Mouse (Mus musculus) CH12.LX (cell line): ENCODE data around the gene Lypd6b.

Experiments
- CTCF ChIP-seq, 2 experiments: IDR thresholded peaks in 1 of 2; conservative IDR thresholded peaks in 1 of 2; 2 replicates each; pipeline ENCODE4 v1.5.1; 2011 to 2012; ENCODE audit warnings: low read depth in 2 of 2, low read length in 2 of 2, improper control_type of control experiment in 1 of 2, inconsistent platforms in 1 of 2, mild to moderate bottlenecking in 1 of 2, moderate library complexity in 1 of 2
- ZC3H11A ChIP-seq: IDR thresholded peaks from 2 replicates; pipeline ENCODE4 v1.6.1; 2012; ENCODE audit warnings: low read depth, mild to moderate bottlenecking, inconsistent platforms, low read length, improper control_type of control experiment

GRCm38 (mm10) chr2:49978606-49979005 lies 191.1 kb downstream of the Lypd6b start:
- no peak for TF ChIP-seq ZC3H11A
- no peak for TF ChIP-seq CTCF (conservative IDR thresholded peaks at IDR 0.05 in 1 of 2, IDR thresholded peaks at IDR 0.05 in 1 of 2; ENCODE audit: low read depth in 2 of 2, low read length in 2 of 2)
